Mouse (Mus musculus) liver, postnatal 0 days (tissue): ENCODE data around the gene Lonp1. TPM values are rescaled to one million over a fixed set of nuclear protein-coding genes. Genes with fewer than 3 reads are reported as not detected.

Experiments
- ATAC-seq: fragments of 200-750 bp; cut with Nextera tagmentation; 2 replicates; pipeline ENCODE4 v1.8.0; 2017; ENCODE audit warnings: mild to moderate bottlenecking, moderate library complexity
- DNase-seq: peaks from one replicate; pipeline ENCODE4 v3.0.0-alpha.2; 2016
- H3K27ac ChIP-seq: fragments of 300-500 bp; sonication (generic); 2 replicates; pipeline ENCODE4 v1.5.1; 2014; ENCODE audit warnings: antibody characterized with exemption, moderate library complexity, mild to moderate bottlenecking, low read depth
- H3K27me3 ChIP-seq: fragments of 300-500 bp; sonication (generic); 2 replicates; pipeline ENCODE4 v1.6.1; 2014; ENCODE audit warnings: low read length, control low read depth, mixed read lengths; ENCODE audit not compliant: insufficient read depth
- H3K36me3 ChIP-seq: fragments of 300-500 bp; sonication (generic); replicated peaks from 2 replicates; pipeline ENCODE4 v1.6.1; 2014; ENCODE audit warnings: mild to moderate bottlenecking, control low read depth, low read length, moderate library complexity, mixed read lengths; ENCODE audit not compliant: insufficient read depth
- H3K4me1 ChIP-seq: fragments of 300-500 bp; sonication (generic); 2 replicates; pipeline ENCODE4 v1.6.1; 2014; ENCODE audit warnings: antibody characterized with exemption, mild to moderate bottlenecking, control low read depth; ENCODE audit not compliant: insufficient read depth
- H3K4me2 ChIP-seq: fragments of 300-500 bp; sonication (generic); 2 replicates; pipeline ENCODE4 v1.6.1; 2014; ENCODE audit warnings: low read depth, mild to moderate bottlenecking, low read length, moderate library complexity, mixed read lengths
- H3K4me3 ChIP-seq: fragments of 300-500 bp; sonication (generic); 2 replicates; pipeline ENCODE4 v1.5.1; 2014; ENCODE audit warnings: low read depth, low read length
- H3K9ac ChIP-seq: fragments of 300-500 bp; sonication (generic); replicated peaks from 2 replicates; pipeline ENCODE4 v1.6.1; 2014; ENCODE audit warnings: mild to moderate bottlenecking, moderate library complexity
- H3K9me3 ChIP-seq: fragments of 300-500 bp; sonication (generic); 2 replicates; pipeline ENCODE4 v1.6.1; 2016; ENCODE audit warnings: mild to moderate bottlenecking, control low read depth, low read length, mixed read lengths
- CTCF ChIP-seq: sonication (generic); IDR thresholded peaks from 2 replicates; pipeline ENCODE4 v1.5.1; 2016; ENCODE audit warnings: antibody characterized with exemption, low read depth
- EP300 ChIP-seq: IDR thresholded peaks from 2 replicates; pipeline ENCODE4 v1.6.1; 2016; ENCODE audit warnings: antibody characterized with exemption, low read depth, mild to moderate bottlenecking
- WGBS: fragments of 180-500 bp; shearing (Covaris S2); extraction: QIAGEN DNeasy Blood & Tissue Kit; methylation state at CpG from one replicate; pipeline ENCODE4 v1.1.7; 2014; ENCODE audit not compliant: insufficient replicate concordance; 5-methylcytosine and 5-hydroxymethylcytosine counted together
- polyA plus RNA-seq: library from polyadenylated mRNA; unstranded; fragments of >200 nt; fragmentation: Nextera tagmentation; extraction: Ambion mirVana; gene quantifications from 2 replicates; pipeline ENCODE4 v1.2.1, GENCODE M21; 2015

The Lonp1 gene
- polyA plus RNA-seq, 1 experiment from 2014 or later, result 31.9 TPM

DNA sequence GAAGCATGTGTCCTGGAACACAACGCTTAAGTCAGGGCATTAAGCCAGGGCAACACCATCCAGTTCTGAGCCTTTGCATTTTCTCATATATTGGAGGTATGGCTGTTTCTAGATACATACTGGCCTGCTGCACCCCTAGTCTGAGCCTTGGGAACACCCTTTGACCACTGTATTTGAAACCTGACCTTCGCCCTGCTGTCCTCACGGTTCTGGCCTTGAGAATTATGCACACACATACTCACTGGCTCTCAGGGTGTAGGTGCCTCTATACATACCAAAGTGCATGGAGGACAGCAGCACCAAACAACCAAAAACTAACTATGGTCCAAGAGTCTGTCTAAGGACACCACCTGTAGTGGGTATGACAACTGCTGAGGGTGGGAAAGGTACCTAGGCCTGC lies 53.7 kb downstream of the Lonp1 start:
- Histone ChIP-seq H3K36me3 (peaks cover 89% of the 10 kb centered on the region), H3K4me3 (no peak overlapping the region), H3K4me1 (0 out of 2 replicates have a peak, but pooled peaks cover 3% of the 10 kb centered on the region), H3K4me2 (no peak overlapping the region), H3K27ac (no peak overlapping the region), H3K9ac (no peak overlapping the region), H3K27me3 (no peaks in the 10 kb centered on the region), H3K9me3 (no peaks in the 10 kb centered on the region)
- WGBS, result 88% methylated on average over 3 of the region's 3 CpGs
- TF ChIP-seq CTCF, result no peak
- no peak for TF ChIP-seq EP300
- ATAC-seq, result peak; percentile 33; the same call in 1 of the 2 replicates
- DNase-seq, result no peak

GRCm38 (mm10) chr17:56572154-56572553 lies 54.5 kb downstream of the Lonp1 start:
- no peaks in the 10 kb centered on the region for H3K9me3 ChIP-seq
- no peak overlapping the region for H3K9ac ChIP-seq
- H3K36me3 ChIP-seq, result peaks cover 89% of the 10 kb centered on the region
- 0 out of 2 replicates have a peak, but pooled peaks cover 3% of the 10 kb centered on the region for H3K4me1 ChIP-seq
- H3K4me2 ChIP-seq, result no peak overlapping the region
- no peak for DNase-seq
- TF ChIP-seq EP300 (no peak), CTCF (no peak)
- H3K27ac ChIP-seq, result no peak overlapping the region
- 61% methylated on average over 1 of the region's 1 CpGs for WGBS
- ATAC-seq, result no peak
- no peaks in the 10 kb centered on the region for H3K27me3 ChIP-seq
- no peak overlapping the region for H3K4me3 ChIP-seq

- H3K9me3 ChIP-seq, result no peaks in the 10 kb centered on the region
- peaks cover 96% of the 10 kb centered on the region for H3K36me3 ChIP-seq
- TF ChIP-seq EP300 (no peak), CTCF (no peak)
- no peak overlapping the region for H3K4me2 ChIP-seq
- H3K4me1 ChIP-seq, result 0 out of 2 replicates have a peak, but pooled peaks cover 3% of the 10 kb centered on the region
- ATAC-seq, result no peak
- H3K27ac ChIP-seq, result no peak overlapping the region
- WGBS, result 93% methylated on average over 4 of the region's 4 CpGs
- DNase-seq, result no peak
- no peak overlapping the region for H3K4me3 ChIP-seq
- no peak overlapping the region for H3K9ac ChIP-seq
- no peaks in the 10 kb centered on the region for H3K27me3 ChIP-seq
Measured at GRCm38 (mm10) chr17:56570287-56570686, 56.4 kb downstream of the Lonp1 start.

- Histone ChIP-seq H3K4me1 (no peaks in the 10 kb centered on the region), H3K27ac (no peak overlapping the region), H3K4me2 (no peak overlapping the region), H3K27me3 (no peaks in the 10 kb centered on the region), H3K4me3 (no peak overlapping the region), H3K9me3 (no peaks in the 10 kb centered on the region), H3K36me3 (peaks cover 98% of the 10 kb centered on the region), H3K9ac (no peak overlapping the region)
- ATAC-seq, result no peak
- 69% methylated on average over 4 of the region's 4 CpGs for WGBS
- TF ChIP-seq CTCF, result no peak
- TF ChIP-seq EP300, result no peak
- DNase-seq, result no peak
Measured at GRCm38 (mm10) chr17:56567370-56567769, 59.3 kb downstream of the Lonp1 start.

DNA sequence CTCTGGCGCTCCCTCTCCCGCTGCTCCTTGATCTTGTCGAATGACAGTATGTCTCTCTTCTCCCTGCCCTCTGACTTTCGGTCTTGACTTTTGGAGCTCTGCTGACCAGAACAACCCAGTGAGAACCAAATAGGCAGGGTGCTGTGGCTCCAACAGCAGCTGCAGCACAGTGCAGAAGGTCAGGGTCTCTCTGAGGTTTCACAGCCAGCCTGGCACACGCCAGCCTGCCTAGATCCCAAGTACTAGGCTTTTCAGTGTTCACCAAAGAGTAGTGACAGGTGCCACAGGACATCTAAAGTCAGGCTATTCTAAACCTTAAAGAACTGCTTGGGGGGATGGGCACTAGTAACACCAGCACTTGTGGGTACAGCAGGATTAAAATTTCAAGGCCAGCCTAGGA lies 59.8 kb downstream of the Lonp1 start:
- Histone ChIP-seq H3K9ac (no peak overlapping the region), H3K4me2 (no peak overlapping the region), H3K4me3 (no peak overlapping the region), H3K9me3 (no peaks in the 10 kb centered on the region), H3K27ac (no peak overlapping the region), H3K4me1 (no peaks in the 10 kb centered on the region), H3K36me3 (peaks cover 98% of the 10 kb centered on the region), H3K27me3 (no peaks in the 10 kb centered on the region)
- ATAC-seq, result no peak
- DNase-seq, result no peak
- 96% methylated on average over 5 of the region's 5 CpGs for WGBS
- TF ChIP-seq EP300 (no peak), CTCF (no peak)

DNA sequence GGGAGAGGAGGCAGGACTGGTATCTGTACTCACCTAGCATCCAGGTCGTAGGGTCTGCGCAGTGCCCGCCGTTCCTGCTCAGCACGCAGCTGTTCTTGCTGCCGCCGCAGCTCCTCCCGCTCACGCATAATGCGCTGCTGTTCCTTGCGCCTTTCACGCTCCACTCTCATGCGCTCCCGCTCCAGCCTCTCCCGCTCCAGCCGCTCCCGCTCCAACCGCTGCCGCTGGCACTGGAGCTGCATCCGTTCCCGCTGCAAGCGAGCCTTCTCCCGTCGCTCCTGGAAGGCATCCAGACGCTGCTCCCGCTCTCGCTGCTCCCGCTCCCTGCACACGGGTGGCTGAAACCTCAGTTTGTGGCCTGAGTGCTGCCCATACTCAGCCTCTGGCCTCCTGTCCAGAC lies 60.4 kb downstream of the Lonp1 start:
- TF ChIP-seq EP300, result no peak
- TF ChIP-seq CTCF, result no peak
- H3K4me2 ChIP-seq, result no peak overlapping the region
- no peak for DNase-seq
- H3K4me3 ChIP-seq, result no peak overlapping the region
- H3K4me1 ChIP-seq, result no peaks in the 10 kb centered on the region
- WGBS, result 96% methylated on average over 29 of the region's 29 CpGs
- no peaks in the 10 kb centered on the region for H3K9me3 ChIP-seq
- no peak for ATAC-seq
- peaks cover 98% of the 10 kb centered on the region for H3K36me3 ChIP-seq
- no peak overlapping the region for H3K9ac ChIP-seq
- H3K27ac ChIP-seq, result no peak overlapping the region
- H3K27me3 ChIP-seq, result no peaks in the 10 kb centered on the region

Other genes with a start within 250 kb of the Lonp1 start
- gene Ptprs, start 150.4 kb downstream of the Lonp1 start, polyA plus RNA-seq, result 3.4 TPM in 2 replicates
- not detected in 2 replicates for gene Znrf4, start 114.5 kb downstream of the Lonp1 start, polyA plus RNA-seq
- 0.08 TPM in 2 replicates for gene Gm20219, start 72.5 kb downstream of the Lonp1 start, polyA plus RNA-seq
- 19.7 and 23.1 TPM in 2 replicates for gene Safb2, start 42.3 kb downstream of the Lonp1 start, polyA plus RNA-seq
- gene Safb, start 42.1 kb downstream of the Lonp1 start, polyA plus RNA-seq, result 27.0 and 28.4 TPM in 2 replicates
- gene 2410015M20Rik, start 17.1 kb downstream of the Lonp1 start, polyA plus RNA-seq, result 259 and 260 TPM in 2 replicates
- gene Rpl36, start 13.5 kb downstream of the Lonp1 start, polyA plus RNA-seq, result 1,436 and 1,479 TPM in 2 replicates
- 0.33 and 0.60 TPM in 2 replicates for gene Catsperd, start 1.3 kb upstream of the Lonp1 start, polyA plus RNA-seq
- gene Ranbp3, start 46.4 kb upstream of the Lonp1 start, polyA plus RNA-seq, result 19.6 and 21.8 TPM in 2 replicates
- gene Ndufa11, start 90.9 kb upstream of the Lonp1 start, polyA plus RNA-seq, result 281 and 298 TPM in 2 replicates
- 3.3 and 4.1 TPM in 2 replicates for gene Vmac, start 91.1 kb upstream of the Lonp1 start, polyA plus RNA-seq
- 1.2 and 2.2 TPM in 2 replicates for gene Nrtn, start 130.6 kb upstream of the Lonp1 start, polyA plus RNA-seq
- gene Dus3l, start 137.9 kb upstream of the Lonp1 start, polyA plus RNA-seq, result 9.1 TPM in 2 replicates
- gene Prr22, start 143.4 kb upstream of the Lonp1 start, polyA plus RNA-seq, result 0.20 and 0.23 TPM in 2 replicates
- gene Rfx2, start 204.1 kb upstream of the Lonp1 start, polyA plus RNA-seq, result 3.1 and 3.6 TPM in 2 replicates
- gene Acsbg2, start 247.6 kb upstream of the Lonp1 start, polyA plus RNA-seq, result not detected in 2 replicates
- 0.04 TPM in 1 of 2 replicates, not detected in the other for gene 1700061G19Rik, start 248.6 kb upstream of the Lonp1 start, polyA plus RNA-seq